Mouse (Mus musculus) forebrain, embryonic 16.5 days (tissue): ENCODE results near the gene Adgrb2. TPM values are rescaled to one million over a fixed set of nuclear protein-coding genes. Genes with fewer than 3 reads are reported as not detected.

Source experiments
- ATAC-seq: fragments of 200-750 bp; cut with Nextera tagmentation; 2 replicates; pipeline ENCODE4 v1.8.0; 2017; ENCODE audit warnings: mild to moderate bottlenecking, moderate library complexity
- H3K27ac ChIP-seq: fragments of 300-500 bp; sonication (generic); 2 replicates; pipeline ENCODE4 v1.5.1; 2014; ENCODE audit warnings: low read length, control low read depth
- H3K27me3 ChIP-seq: fragments of 300-500 bp; sonication (generic); replicated peaks from 2 replicates; pipeline ENCODE4 v1.6.1; 2014; ENCODE audit warnings: low read length; ENCODE audit not compliant: control insufficient read depth, insufficient read depth
- H3K36me3 ChIP-seq: fragments of 300-500 bp; sonication (generic); 2 replicates; pipeline ENCODE4 v1.6.1; 2014; ENCODE audit not compliant: control insufficient read depth, insufficient read depth
- H3K4me1 ChIP-seq: fragments of 300-500 bp; sonication (generic); replicated peaks from 2 replicates; pipeline ENCODE4 v1.6.1; 2014; ENCODE audit warnings: low read length; ENCODE audit not compliant: control insufficient read depth, insufficient read depth
- H3K4me2 ChIP-seq: fragments of 300-500 bp; sonication (generic); 2 replicates; pipeline ENCODE4 v1.6.1; 2014; ENCODE audit warnings: mild to moderate bottlenecking, low read length, control low read depth
- H3K4me3 ChIP-seq: fragments of 300-500 bp; sonication (generic); replicated peaks from 2 replicates; pipeline ENCODE4 v1.5.1; 2014; ENCODE audit warnings: mild to moderate bottlenecking, low read length, control low read depth
- H3K9ac ChIP-seq: fragments of 300-500 bp; sonication (generic); replicated peaks from 2 replicates; pipeline ENCODE4 v1.6.1; 2014; ENCODE audit warnings: low read depth, low read length, control low read depth
- H3K9me3 ChIP-seq: fragments of 300-500 bp; sonication (generic); 2 replicates; pipeline ENCODE4 v1.6.1; 2016; ENCODE audit warnings: low read length; ENCODE audit not compliant: control insufficient read depth
- WGBS: fragments of 180-500 bp; shearing (Covaris S2); extraction: QIAGEN DNeasy Blood & Tissue Kit; methylation state at CpG from one replicate; pipeline ENCODE4 v1.1.7; 2014; 5-methylcytosine and 5-hydroxymethylcytosine counted together
- polyA plus RNA-seq: library from polyadenylated mRNA; unstranded; fragments of >200 nt; fragmentation: Nextera tagmentation; extraction: Ambion mirVana; gene quantifications from 2 replicates; pipeline ENCODE4 v1.2.1, GENCODE M21; 2015

Gene Adgrb2
- polyA plus RNA-seq, 1 experiment from 2014 or later, result 12.2 TPM

DNA sequence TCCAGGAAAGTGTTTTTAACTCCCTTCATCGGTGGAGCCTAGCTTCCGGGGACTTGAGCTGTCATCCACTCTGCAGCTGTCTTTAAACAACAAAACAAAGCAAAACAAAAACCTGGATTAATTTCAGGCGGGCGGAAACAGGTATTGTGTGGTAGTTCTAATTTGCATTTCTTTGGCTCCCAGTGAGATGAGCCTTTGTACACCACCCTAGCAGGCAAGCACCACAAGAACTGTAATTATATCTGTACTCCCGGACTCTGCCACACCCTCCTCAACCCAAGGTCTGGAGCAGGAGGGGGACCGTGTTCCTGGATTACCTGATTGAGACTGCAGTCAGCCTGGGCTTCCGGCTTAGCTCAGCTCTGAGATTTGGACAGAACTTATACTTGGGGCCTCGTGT is 14.5 kb upstream of the Adgrb2 start:
- H3K9ac ChIP-seq, result no peak overlapping the region
- no peaks in the 10 kb centered on the region for H3K36me3 ChIP-seq
- no peak overlapping the region for H3K4me3 ChIP-seq
- H3K4me1 ChIP-seq, result peaks cover 33% of the 10 kb centered on the region
- no peak overlapping the region for H3K4me2 ChIP-seq
- no peaks in the 10 kb centered on the region for H3K27me3 ChIP-seq
- no peaks in the 10 kb centered on the region for H3K9me3 ChIP-seq
- 11% methylated on average over 8 of the region's 8 CpGs for WGBS
- no peak for ATAC-seq
- H3K27ac ChIP-seq, result no peak overlapping the region

DNA sequence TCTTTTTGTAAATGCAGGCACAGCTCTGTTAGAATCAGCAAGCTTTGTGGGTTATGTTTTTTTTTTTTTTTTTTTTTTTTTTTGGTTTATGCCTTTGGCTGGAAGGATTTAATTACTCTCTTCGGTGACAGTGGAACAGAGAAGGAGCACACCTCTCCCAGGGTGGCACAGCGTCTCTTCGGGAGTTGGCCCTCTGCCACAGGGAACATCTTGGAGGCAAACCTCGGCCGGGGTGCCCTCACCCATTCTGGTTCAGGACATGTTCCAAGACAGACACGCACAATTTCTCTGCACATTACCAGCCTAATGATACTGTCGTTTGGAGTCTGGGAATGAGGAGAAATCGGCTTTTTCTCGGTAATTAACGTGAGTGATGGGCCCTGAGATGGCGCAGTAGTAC is 13.8 kb upstream of the Adgrb2 start:
- Histone ChIP-seq H3K4me3 (no peak overlapping the region), H3K36me3 (no peaks in the 10 kb centered on the region), H3K4me2 (no peak overlapping the region), H3K27ac (no peak overlapping the region), H3K27me3 (no peaks in the 10 kb centered on the region), H3K9me3 (no peaks in the 10 kb centered on the region), H3K9ac (no peak overlapping the region), H3K4me1 (peaks cover 33% of the 10 kb centered on the region)
- no peak for ATAC-seq
- WGBS, result 55% methylated on average over 11 of the region's 11 CpGs

DNA sequence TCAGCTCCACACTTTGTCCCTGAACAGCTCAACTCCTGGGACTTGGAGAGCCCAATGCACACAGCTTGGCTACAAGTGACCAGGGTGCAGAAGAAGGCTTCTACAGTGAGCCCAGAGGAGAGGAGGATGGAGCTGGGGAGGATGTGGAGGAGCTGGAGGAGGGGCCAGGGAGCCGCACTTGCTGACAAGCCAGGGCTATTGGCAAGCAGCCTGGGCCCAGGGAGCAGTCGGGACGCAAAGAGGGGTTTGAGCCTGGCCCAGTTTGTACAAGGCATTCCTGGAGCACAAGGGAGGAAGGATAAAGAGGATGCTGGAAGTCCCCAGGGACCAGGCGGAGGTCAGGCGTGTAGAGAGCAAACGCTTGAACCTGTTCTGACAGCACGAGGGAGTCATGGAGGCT is 12.7 kb upstream of the Adgrb2 start:
- peak; percentile 35; the same call in 1 of the 2 replicates for ATAC-seq
- Histone ChIP-seq H3K4me3 (no peak overlapping the region), H3K27ac (no peak overlapping the region), H3K9ac (no peak overlapping the region), H3K27me3 (no peaks in the 10 kb centered on the region), H3K9me3 (no peaks in the 10 kb centered on the region), H3K4me1 (peaks cover 22% of the 10 kb centered on the region), H3K36me3 (no peaks in the 10 kb centered on the region), H3K4me2 (no peak overlapping the region)
- 22% methylated on average over 7 of the region's 7 CpGs for WGBS

DNA sequence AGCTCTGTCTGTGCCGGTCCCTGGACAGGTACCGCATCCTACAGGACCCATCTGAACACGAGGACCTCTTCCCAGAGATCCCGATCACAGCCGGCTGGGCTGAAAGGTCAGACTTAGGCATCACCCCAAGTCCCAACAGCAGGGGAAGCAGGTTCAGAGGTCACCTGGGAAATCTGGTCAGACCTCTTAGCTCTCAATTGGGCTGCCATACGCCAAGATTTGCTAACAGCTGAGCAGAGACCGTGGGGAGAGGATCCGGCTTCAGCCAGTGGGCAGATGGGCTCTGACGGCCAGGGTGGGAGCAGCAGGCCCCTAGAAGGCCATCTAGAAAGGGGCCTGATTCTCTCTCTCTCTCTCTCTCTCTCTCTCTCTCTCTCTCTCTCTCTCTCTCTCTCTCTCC is 10.4 kb upstream of the Adgrb2 start:
- no peak for ATAC-seq
- 64% methylated on average over 9 of the region's 9 CpGs for WGBS

DNA sequence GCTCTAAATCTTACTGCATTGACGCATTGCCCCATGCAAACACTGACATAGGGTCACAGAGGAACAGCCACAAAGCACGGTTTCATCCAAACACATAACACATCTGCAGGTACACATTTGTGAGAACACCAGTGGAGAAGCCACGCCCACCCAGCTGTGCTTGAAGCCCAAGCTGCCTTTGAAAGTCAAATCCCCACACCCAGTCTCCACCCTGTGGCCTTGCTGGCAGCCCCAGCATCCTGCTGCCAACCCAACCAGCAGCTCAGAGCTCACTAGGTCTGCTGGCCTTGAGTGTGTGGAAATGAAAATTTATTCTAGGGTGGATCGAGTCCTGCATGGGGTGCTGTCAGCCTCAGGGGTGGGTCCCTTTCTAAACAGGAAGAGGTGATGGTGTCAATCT is 7.4 kb upstream of the Adgrb2 start:
- H3K9ac ChIP-seq, result no peak overlapping the region
- no peak overlapping the region for H3K27ac ChIP-seq
- H3K9me3 ChIP-seq, result no peaks in the 10 kb centered on the region
- no peaks in the 10 kb centered on the region for H3K36me3 ChIP-seq
- H3K27me3 ChIP-seq, result no peaks in the 10 kb centered on the region
- H3K4me2 ChIP-seq, result no peak overlapping the region
- no peak overlapping the region for H3K4me3 ChIP-seq
- WGBS, result 69% methylated on average over 4 of the region's 4 CpGs
- ATAC-seq, result no peak
- peaks cover 7% of the 10 kb centered on the region for H3K4me1 ChIP-seq

More for the DNA sequence above, 10.4 kb upstream of the Adgrb2 start:
- no peaks in the 10 kb centered on the region for H3K36me3 ChIP-seq
- peaks cover 10% of the 10 kb centered on the region; the same call in 1 of the 2 replicates for H3K4me1 ChIP-seq
- no peak overlapping the region for H3K27ac ChIP-seq
- no peak overlapping the region for H3K4me2 ChIP-seq
- H3K9ac ChIP-seq, result no peak overlapping the region
- H3K9me3 ChIP-seq, result no peaks in the 10 kb centered on the region
- no peaks in the 10 kb centered on the region for H3K27me3 ChIP-seq
- H3K4me3 ChIP-seq, result no peak overlapping the region

DNA sequence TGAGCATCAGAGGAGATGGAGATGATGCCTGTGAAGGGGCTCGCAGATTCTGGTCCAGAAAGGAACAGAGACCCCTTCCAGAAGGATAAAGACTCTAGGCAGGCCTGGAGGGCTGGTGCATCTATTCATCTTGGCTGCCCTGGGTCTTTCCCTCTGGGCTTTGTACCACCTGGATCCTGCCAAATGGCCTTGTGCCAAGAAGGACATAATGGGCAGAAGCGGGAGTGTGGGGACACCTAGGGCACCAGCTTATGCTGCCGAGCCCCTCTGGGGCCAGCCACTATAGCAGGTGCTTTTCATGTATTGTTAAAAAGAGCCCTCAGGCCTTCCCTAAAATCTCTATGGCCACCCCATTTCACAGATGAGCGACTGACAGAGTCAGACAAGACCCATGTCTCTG is 6.4 kb upstream of the Adgrb2 start:
- H3K36me3 ChIP-seq, result no peaks in the 10 kb centered on the region
- peaks cover 16% of the 10 kb centered on the region for H3K4me1 ChIP-seq
- no peak overlapping the region for H3K27ac ChIP-seq
- 32% methylated on average over 4 of the region's 4 CpGs for WGBS
- no peak overlapping the region for H3K4me3 ChIP-seq
- H3K4me2 ChIP-seq, result no peak overlapping the region
- H3K9ac ChIP-seq, result no peak overlapping the region
- no peaks in the 10 kb centered on the region for H3K9me3 ChIP-seq
- no peak for ATAC-seq
- no peaks in the 10 kb centered on the region for H3K27me3 ChIP-seq

DNA sequence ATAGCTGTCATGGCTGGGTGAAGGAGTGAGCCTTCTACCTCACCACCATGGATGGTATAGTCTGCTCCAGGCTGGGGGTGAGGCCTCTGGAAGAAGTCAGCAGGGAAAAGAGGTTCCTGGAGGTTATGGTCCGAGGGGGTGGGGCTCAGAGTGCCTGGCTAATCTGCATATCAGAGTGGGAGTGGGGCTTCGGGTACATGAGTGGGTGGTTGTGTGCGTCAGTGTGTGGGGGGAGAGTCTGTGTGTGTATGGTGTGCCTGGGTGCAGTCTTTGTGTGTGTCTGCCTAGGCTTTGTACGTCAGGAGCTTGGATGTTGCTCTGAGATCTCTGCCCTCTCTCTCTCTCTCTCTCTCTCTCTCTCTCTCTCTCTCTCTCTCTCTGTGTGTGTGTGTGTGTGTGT is 5.7 kb upstream of the Adgrb2 start:
- H3K9ac ChIP-seq, result no peak overlapping the region
- 75% methylated on average over 4 of the region's 4 CpGs for WGBS
- ATAC-seq, result no peak

DNA sequence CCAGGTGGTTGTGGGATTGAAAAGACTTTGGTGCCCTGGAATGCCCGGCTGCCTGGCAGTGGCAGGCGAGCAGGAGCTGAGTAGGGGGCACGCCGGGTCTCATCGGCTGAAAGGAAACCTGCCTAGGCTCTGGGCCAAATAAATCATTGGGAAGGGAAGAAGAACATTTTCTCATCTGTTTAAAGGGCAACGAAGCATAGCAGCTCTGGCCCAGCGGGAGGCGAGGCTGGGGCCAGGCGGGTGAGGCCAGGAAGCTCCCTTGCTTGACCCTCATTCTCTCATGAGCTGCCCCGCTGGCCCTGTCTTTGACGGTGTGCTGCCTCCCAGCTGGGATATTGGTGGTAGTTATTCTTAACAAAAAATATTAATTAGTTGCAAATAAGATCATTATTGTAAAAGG is 3.0 kb upstream of the Adgrb2 start:
- Histone ChIP-seq H3K4me3 (no peak overlapping the region), H3K27ac (no peak overlapping the region), H3K4me2 (no peak overlapping the region), H3K4me1 (peaks cover 36% of the 10 kb centered on the region), H3K36me3 (no peaks in the 10 kb centered on the region), H3K9ac (no peak overlapping the region), H3K27me3 (0 out of 2 replicates have a peak, but pooled peaks cover 1% of the 10 kb centered on the region), H3K9me3 (no peaks in the 10 kb centered on the region)
- no peak for ATAC-seq
- 23% methylated on average over 11 of the region's 11 CpGs for WGBS

More for the DNA sequence above, 5.7 kb upstream of the Adgrb2 start:
- Histone ChIP-seq H3K4me1 (peaks cover 23% of the 10 kb centered on the region), H3K4me3 (no peak overlapping the region), H3K36me3 (no peaks in the 10 kb centered on the region), H3K27ac (no peak overlapping the region), H3K4me2 (no peak overlapping the region), H3K27me3 (no peaks in the 10 kb centered on the region), H3K9me3 (no peaks in the 10 kb centered on the region)

DNA sequence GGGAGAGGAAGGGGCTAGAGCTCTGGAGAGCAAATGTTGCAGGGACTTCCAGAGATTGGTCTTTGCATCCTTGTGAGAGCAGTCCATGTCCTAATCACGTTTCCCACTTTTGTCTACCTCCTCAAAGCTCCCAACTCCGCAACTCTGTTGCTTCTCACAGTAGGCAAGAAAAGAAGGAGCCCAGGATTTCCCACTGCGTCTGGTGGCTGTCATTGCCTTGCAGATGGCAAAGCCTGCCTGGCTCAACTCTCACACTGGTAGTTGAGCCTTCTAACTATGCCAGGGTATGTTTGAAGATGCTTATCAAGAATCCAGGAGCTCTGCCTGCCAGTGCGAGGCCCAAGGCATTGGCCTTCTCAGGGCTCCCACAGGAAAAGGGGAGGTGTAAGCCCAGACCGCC is 1.6 kb upstream of the Adgrb2 start:
- Histone ChIP-seq H3K4me2 (no peak overlapping the region), H3K9me3 (no peaks in the 10 kb centered on the region), H3K4me1 (peaks cover 50% of the 10 kb centered on the region), H3K27me3 (0 out of 2 replicates have a peak, but pooled peaks cover 2% of the 10 kb centered on the region), H3K36me3 (no peaks in the 10 kb centered on the region), H3K9ac (no peak overlapping the region), H3K27ac (peak overlapping the region; percentile 6), H3K4me3 (no peak overlapping the region)
- WGBS, result 16% methylated on average over 5 of the region's 5 CpGs
- ATAC-seq, result no peak
